Mouse (Mus musculus) naive thymus-derived CD4-positive, alpha-beta T cell, adult 2 months (primary cell): ENCODE measurements around the gene Myo1b.

Experiments used
- DNase-seq: peaks from one replicate; pipeline ENCODE4 v3.0.0-alpha.2; 2011; ENCODE audit warnings: low read depth

The Myo1b gene

GRCm38 (mm10) chr1:51728816-51729215 is 187.1 kb downstream of the Myo1b start:
- no peak for DNase-seq

- DNase-seq, result no peak
Observed at GRCm38 (mm10) chr1:51719897-51720673, 195.8 kb downstream of the Myo1b start.

DNA sequence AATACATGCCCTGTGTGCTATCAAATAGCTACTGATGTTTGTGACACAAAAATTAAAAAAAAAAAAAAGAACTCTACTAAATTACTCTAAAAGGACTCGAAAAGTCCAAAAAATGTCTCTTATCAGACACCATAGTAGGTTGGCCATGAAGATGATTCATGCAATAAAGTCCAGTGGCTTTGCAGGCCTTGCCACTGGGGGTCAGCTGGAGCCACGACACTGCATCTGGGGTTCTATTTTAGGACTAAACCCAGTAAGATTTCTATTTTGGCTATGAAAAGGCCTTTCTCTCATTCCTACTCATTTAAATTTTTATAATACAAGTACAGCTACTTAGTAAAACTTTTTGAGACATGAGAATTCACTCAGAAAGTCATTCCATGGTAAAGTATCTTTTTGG is 205.0 kb downstream of the Myo1b start:
- DNase-seq, result no peak

GRCm38 (mm10) chr1:51706106-51706505 is 209.8 kb downstream of the Myo1b start:
- DNase-seq, result no peak

DNA sequence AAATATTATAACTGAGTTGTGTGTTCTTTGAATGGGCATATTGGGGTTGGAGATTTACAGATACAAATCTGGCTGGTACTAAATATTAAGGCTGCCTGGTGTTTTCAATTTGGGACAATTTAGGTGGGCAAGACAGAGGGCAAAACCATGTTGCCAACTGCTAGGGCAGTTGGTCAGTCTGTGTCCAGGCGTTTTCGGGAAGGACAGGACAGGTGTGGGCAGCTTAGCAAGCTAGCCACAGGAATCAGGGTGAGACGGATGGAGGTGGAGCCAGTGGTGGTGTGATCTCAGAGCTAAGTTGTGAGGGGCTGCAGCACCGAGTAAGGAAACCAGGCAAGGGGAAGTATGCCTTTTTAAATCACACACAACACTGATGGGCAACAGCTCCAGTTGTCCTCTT is 211.3 kb downstream of the Myo1b start:
- no peak for DNase-seq
